Mouse (Mus musculus): ENCODE data around the gene Heyl. TPM values are rescaled to one million over a fixed set of nuclear protein-coding genes. Genes with fewer than 3 reads are reported as not detected.

Gene Heyl
- total and polyA plus RNA-seq, 2 experiments from 2014 or later: 3.5 to 5.1 TPM

DNA sequence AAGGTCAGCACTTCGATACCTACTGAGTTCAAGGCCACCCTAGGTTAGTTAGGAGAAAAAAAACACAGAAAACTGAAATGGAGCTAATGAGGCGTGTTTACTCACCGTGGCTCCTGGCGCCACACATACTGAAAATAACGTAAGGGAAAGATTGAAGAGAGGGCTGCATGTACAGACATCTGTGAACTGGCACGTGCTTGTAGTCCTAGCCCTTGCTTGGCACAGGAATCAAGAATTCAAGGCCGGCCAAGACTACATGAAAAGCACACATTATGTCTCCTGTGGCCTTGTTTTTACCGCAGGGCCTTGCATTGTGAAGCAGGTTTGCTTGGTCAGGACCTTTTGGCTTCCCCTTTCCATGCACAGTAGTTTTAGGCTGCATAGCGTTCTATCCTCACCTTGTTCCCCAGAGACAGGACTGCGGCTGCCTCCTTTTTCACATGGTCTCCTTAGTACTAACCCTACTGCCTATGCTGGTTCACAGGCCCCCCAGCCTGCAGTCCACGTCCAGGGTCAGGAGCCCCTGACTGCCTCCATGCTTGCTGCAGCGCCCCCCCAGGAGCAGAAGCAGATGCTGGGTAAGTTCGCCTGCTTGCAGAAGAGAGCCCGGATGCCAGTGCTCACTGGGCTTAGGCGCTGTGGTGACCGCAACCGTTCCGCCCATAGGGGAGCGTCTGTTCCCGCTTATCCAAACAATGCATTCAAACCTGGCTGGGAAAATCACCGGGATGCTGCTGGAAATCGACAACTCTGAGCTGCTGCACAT is 64.0 kb downstream of the Heyl start:
- WGBS: 84% methylated on average over 21 of the region's 22 CpGs
- no peak overlapping the region for H3K9ac ChIP-seq (replicated peaks; ENCODE audit: low read length)
- H3K4me2 ChIP-seq (ENCODE audit: low read depth, low read length): no peak overlapping the region
- ATAC-seq (no peak), DNase-seq (ENCODE audit: low spot score) (no peak)
- no peaks in the 10 kb centered on the region for H3K4me1 ChIP-seq (ENCODE audit: insufficient read depth, low read length)
- TF ChIP-seq CTCF (IDR thresholded peaks at IDR 0.05; ENCODE audit: low read depth): no peak
- H3K27me3 ChIP-seq (ENCODE audit: insufficient read depth, low read length): no peaks in the 10 kb centered on the region
- H3K27ac ChIP-seq: no peak overlapping the region
- H3K9me3 ChIP-seq (ENCODE audit: low read length): no peaks in the 10 kb centered on the region
- H3K36me3 ChIP-seq (ENCODE audit: insufficient read depth, low read length): peaks cover 57% of the 10 kb centered on the region
- H3K4me3 ChIP-seq (ENCODE audit: low read length): no peak overlapping the region

DNA sequence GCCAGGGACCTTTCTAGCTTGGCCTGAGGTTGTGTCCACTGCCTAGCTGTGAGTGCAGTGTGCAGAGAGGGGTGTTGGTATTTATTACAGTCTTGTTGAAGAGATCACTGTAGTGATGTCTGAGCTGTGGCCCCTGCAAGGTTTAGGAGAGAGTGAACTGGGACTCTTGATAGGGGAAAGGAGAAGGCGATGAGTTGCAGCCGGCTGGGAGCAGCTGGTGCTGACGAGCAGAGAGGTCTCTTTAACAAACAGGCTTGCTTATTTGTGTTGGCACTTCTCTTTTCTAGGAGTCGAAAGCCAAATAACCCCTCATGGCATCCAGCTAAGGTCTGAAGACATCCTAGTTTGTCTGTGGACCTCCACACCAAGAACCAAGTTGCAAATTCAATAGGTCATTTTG is 64.9 kb downstream of the Heyl start:
- DNase-seq (ENCODE audit: low spot score) (no peak), ATAC-seq (no peak)
- TF ChIP-seq CTCF (IDR thresholded peaks at IDR 0.05; ENCODE audit: low read depth): no peak
- 76% methylated on average over 4 of the region's 4 CpGs for WGBS
- Histone ChIP-seq H3K9me3 (ENCODE audit: low read length) (no peaks in the 10 kb centered on the region), H3K27ac (no peak overlapping the region), H3K9ac (replicated peaks; ENCODE audit: low read length) (no peak overlapping the region), H3K4me1 (ENCODE audit: insufficient read depth, low read length) (no peaks in the 10 kb centered on the region), H3K27me3 (ENCODE audit: insufficient read depth, low read length) (no peaks in the 10 kb centered on the region), H3K4me2 (ENCODE audit: low read depth, low read length) (no peak overlapping the region), H3K36me3 (ENCODE audit: insufficient read depth, low read length) (peaks cover 57% of the 10 kb centered on the region), H3K4me3 (ENCODE audit: low read length) (no peak overlapping the region)

DNA sequence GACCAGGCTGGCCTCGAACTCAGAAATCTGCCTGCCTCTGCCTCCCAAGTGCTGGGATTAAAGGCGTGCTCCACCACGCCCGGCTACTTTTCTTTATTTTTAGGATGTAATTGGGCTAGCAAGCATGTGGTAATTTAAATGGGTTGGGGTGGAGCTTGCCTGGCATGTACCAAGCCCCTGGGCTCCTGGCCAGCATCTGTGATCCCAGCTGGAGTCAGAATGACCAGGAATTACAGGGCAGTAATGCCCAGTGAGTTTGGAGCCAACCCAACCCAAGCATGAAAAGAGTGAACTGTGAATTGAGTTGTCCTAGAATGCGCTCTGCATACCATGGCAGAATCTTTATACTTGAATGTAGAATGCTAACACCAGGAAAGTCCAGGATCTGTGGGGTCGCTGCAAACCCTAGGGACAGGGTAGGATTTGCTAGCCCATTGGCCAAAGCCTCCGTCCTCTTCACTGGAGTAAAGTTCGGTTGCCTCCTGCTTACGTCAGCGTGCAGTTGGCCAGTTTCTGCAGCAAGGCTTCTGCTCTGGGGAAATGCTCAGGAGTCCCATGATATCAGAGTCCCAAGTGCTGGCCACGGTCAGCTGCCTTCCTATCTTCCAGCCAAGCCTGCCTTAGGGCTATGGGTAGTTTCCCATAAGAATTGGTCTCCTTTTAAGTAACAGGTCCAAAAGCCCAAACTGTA is 65.8 kb downstream of the Heyl start:
- Histone ChIP-seq H3K9me3 (ENCODE audit: low read length) (no peaks in the 10 kb centered on the region), H3K9ac (replicated peaks; ENCODE audit: low read length) (no peak overlapping the region), H3K36me3 (ENCODE audit: insufficient read depth, low read length) (peaks cover 54% of the 10 kb centered on the region), H3K4me1 (ENCODE audit: insufficient read depth, low read length) (no peaks in the 10 kb centered on the region), H3K4me2 (ENCODE audit: low read depth, low read length) (no peak overlapping the region), H3K27me3 (ENCODE audit: insufficient read depth, low read length) (no peaks in the 10 kb centered on the region), H3K27ac (no peak overlapping the region), H3K4me3 (ENCODE audit: low read length) (no peak overlapping the region)
- 76% methylated on average over 11 of the region's 11 CpGs for WGBS
- DNase-seq (ENCODE audit: low spot score): peak; percentile 61
- peak; percentile 31; the same call in 1 of the 2 replicates for ATAC-seq
- TF ChIP-seq CTCF (IDR thresholded peaks at IDR 0.05; ENCODE audit: low read depth): no peak

Other genes starting within 250 kb of the Heyl start
- gene Mycl, start 237.9 kb upstream of the Heyl start, total RNA-seq (2014; rRNA removed): 67.5 and 79.4 TPM in 2 replicates
- 34.3 and 34.8 TPM in 2 replicates for gene Mycl, start 237.9 kb upstream of the Heyl start, polyA plus RNA-seq (2015; fragmentation: Nextera tagmentation; extraction: Ambion mirVana)
- gene Trit1, start 217.0 kb upstream of the Heyl start, total RNA-seq (2014; rRNA removed): 11.1 and 18.5 TPM in 2 replicates
- gene Trit1, start 217.0 kb upstream of the Heyl start, polyA plus RNA-seq (2015; fragmentation: Nextera tagmentation; extraction: Ambion mirVana): 17.0 and 18.3 TPM in 2 replicates
- gene Bmp8b, start 128.4 kb upstream of the Heyl start, total RNA-seq (2014; rRNA removed): 0.42 and 0.47 TPM in 2 replicates
- 0.29 and 0.43 TPM in 2 replicates for gene Bmp8b, start 128.4 kb upstream of the Heyl start, polyA plus RNA-seq (2015; fragmentation: Nextera tagmentation; extraction: Ambion mirVana)
- gene Oxct2b, start 117.3 kb upstream of the Heyl start, total RNA-seq (2014; rRNA removed): 0.16 and 0.75 TPM in 2 replicates
- gene Oxct2b, start 117.3 kb upstream of the Heyl start, polyA plus RNA-seq (2015; fragmentation: Nextera tagmentation; extraction: Ambion mirVana): 0.60 and 0.93 TPM in 2 replicates
- 22.0 and 39.5 TPM in 2 replicates for gene Ppie, start 93.6 kb upstream of the Heyl start, total RNA-seq (2014; rRNA removed)
- 44.4 and 49.7 TPM in 2 replicates for gene Ppie, start 93.6 kb upstream of the Heyl start, polyA plus RNA-seq (2015; fragmentation: Nextera tagmentation; extraction: Ambion mirVana)
- 32.1 and 46.3 TPM in 2 replicates for gene Hpcal4, start 50.3 kb upstream of the Heyl start, total RNA-seq (2014; rRNA removed)
- gene Hpcal4, start 50.3 kb upstream of the Heyl start, polyA plus RNA-seq (2015; fragmentation: Nextera tagmentation; extraction: Ambion mirVana): 37.2 and 43.8 TPM in 2 replicates
- 0.79 and 2.1 TPM in 2 replicates for gene Nt5c1a, start 32.1 kb upstream of the Heyl start, total RNA-seq (2014; rRNA removed)
- 0.39 and 0.53 TPM in 2 replicates for gene Nt5c1a, start 32.1 kb upstream of the Heyl start, polyA plus RNA-seq (2015; fragmentation: Nextera tagmentation; extraction: Ambion mirVana)
- gene Pabpc4, start 28.8 kb downstream of the Heyl start, total RNA-seq (2014; rRNA removed): 100 and 137 TPM in 2 replicates
- gene Pabpc4, start 28.8 kb downstream of the Heyl start, polyA plus RNA-seq (2015; fragmentation: Nextera tagmentation; extraction: Ambion mirVana): 19.9 and 22.7 TPM in 2 replicates
- gene Oxct2a, start 90.1 kb downstream of the Heyl start, total RNA-seq (2014; rRNA removed): 0.25 and 0.47 TPM in 2 replicates
- gene Oxct2a, start 90.1 kb downstream of the Heyl start, polyA plus RNA-seq (2015; fragmentation: Nextera tagmentation; extraction: Ambion mirVana): 0.20 TPM in 2 replicates
- 0.10 and 0.18 TPM in 2 replicates for gene Bmp8a, start 109.7 kb downstream of the Heyl start, total RNA-seq (2014; rRNA removed)
- gene Bmp8a, start 109.7 kb downstream of the Heyl start, polyA plus RNA-seq (2015; fragmentation: Nextera tagmentation; extraction: Ambion mirVana): 0.32 and 0.44 TPM in 2 replicates